Mouse (Mus musculus) heart, postnatal 0 days (tissue): ENCODE data around the gene Dennd4a. TPM values are rescaled to one million over a fixed set of nuclear protein-coding genes. Genes with fewer than 3 reads are reported as not detected.

Experiments used
- ATAC-seq: fragments of 200-750 bp; cut with Nextera tagmentation; 2 replicates; pipeline ENCODE4 v1.8.0; 2017; ENCODE audit warnings: low read depth, moderate number of reproducible peaks, moderate library complexity; ENCODE audit not compliant: insufficient read depth
- DNase-seq: peaks from one replicate; pipeline ENCODE4 v3.0.0-alpha.2; 2016; ENCODE audit warnings: low spot score
- H3K27ac ChIP-seq: fragments of 300-500 bp; sonication (generic); 2 replicates; pipeline ENCODE4 v1.5.1; 2014; ENCODE audit warnings: low read depth, mild to moderate bottlenecking
- H3K27me3 ChIP-seq: fragments of 300-500 bp; sonication (generic); 2 replicates; pipeline ENCODE4 v1.6.1; 2014; ENCODE audit warnings: low read length, mixed read lengths; ENCODE audit not compliant: control insufficient read depth, insufficient read depth
- H3K36me3 ChIP-seq: fragments of 300-500 bp; sonication (generic); replicated peaks from 2 replicates; pipeline ENCODE4 v1.6.1; 2014; ENCODE audit warnings: low read length, mixed read lengths; ENCODE audit not compliant: control insufficient read depth, insufficient read depth
- H3K4me1 ChIP-seq: fragments of 300-500 bp; sonication (generic); 2 replicates; pipeline ENCODE4 v1.6.1; 2014; ENCODE audit warnings: antibody characterized with exemption; ENCODE audit not compliant: control insufficient read depth, insufficient read depth
- H3K4me2 ChIP-seq: fragments of 300-500 bp; sonication (generic); 2 replicates; pipeline ENCODE4 v1.6.1; 2014; ENCODE audit warnings: low read depth, mild to moderate bottlenecking, low read length, moderate library complexity
- H3K4me3 ChIP-seq: fragments of 300-500 bp; sonication (generic); 2 replicates; pipeline ENCODE4 v1.5.1; 2014; ENCODE audit warnings: low read depth, low read length
- H3K9ac ChIP-seq: fragments of 300-500 bp; sonication (generic); replicated peaks from 2 replicates; pipeline ENCODE4 v1.6.1; 2014; ENCODE audit warnings: low read depth, low read length, mixed read lengths
- H3K9me3 ChIP-seq: fragments of 300-500 bp; sonication (generic); replicated peaks from 2 replicates; pipeline ENCODE4 v1.6.1; 2016; ENCODE audit warnings: low read length; ENCODE audit not compliant: control insufficient read depth
- CTCF ChIP-seq: IDR thresholded peaks from 2 replicates; pipeline ENCODE4 v1.5.1; 2016; ENCODE audit warnings: antibody characterized with exemption, control low read depth, low read depth
- EP300 ChIP-seq: IDR thresholded peaks from 2 replicates; pipeline ENCODE4 v1.6.1; 2016; ENCODE audit warnings: antibody characterized with exemption, low read depth
- WGBS: fragments of 180-500 bp; shearing (Covaris S2); extraction: QIAGEN DNeasy Blood & Tissue Kit; methylation state at CpG from one replicate; pipeline ENCODE4 v1.1.7; 2014; 5-methylcytosine and 5-hydroxymethylcytosine counted together
- polyA plus RNA-seq: library from polyadenylated mRNA; unstranded; fragments of >200 nt; fragmentation: Nextera tagmentation; extraction: Ambion mirVana; gene quantifications from 2 replicates; pipeline ENCODE4 v1.2.1, GENCODE M21; 2015
- total RNA-seq: library from RNA; depleted of rRNA; stranded (reverse); fragments of >200 nt; gene quantifications from 2 replicates; pipeline ENCODE4 v1.2.3, GENCODE M21; 2014; ENCODE audit warnings: low replicate concordance

Gene Dennd4a
- total and polyA plus RNA-seq, 2 experiments from 2014 or later: 3.1 to 7.0 TPM

- no peak for DNase-seq
- Histone ChIP-seq H3K36me3 (no peaks in the 10 kb centered on the region), H3K4me2 (no peak overlapping the region), H3K4me1 (0 out of 2 replicates have a peak, but pooled peaks cover 4% of the 10 kb centered on the region), H3K9ac (no peak overlapping the region), H3K27me3 (no peaks in the 10 kb centered on the region), H3K27ac (peak overlapping the region; percentile 43), H3K4me3 (no peak overlapping the region), H3K9me3 (no peaks in the 10 kb centered on the region)
- 74% methylated on average over 2 of the region's 2 CpGs for WGBS
- TF ChIP-seq CTCF: no peak
- ATAC-seq: no peak
Measured at GRCm38 (mm10) chr9:64774883-64775282, 36.3 kb upstream of the Dennd4a start.

- TF ChIP-seq EP300: no peak
- TF ChIP-seq CTCF: no peak
- no peaks in the 10 kb centered on the region for H3K36me3 ChIP-seq
- DNase-seq (no peak), ATAC-seq (no peak)
- no peaks in the 10 kb centered on the region for H3K27me3 ChIP-seq
- no peak overlapping the region for H3K4me2 ChIP-seq
- H3K27ac ChIP-seq: no peak overlapping the region
- no peak overlapping the region for H3K4me3 ChIP-seq
- WGBS: 66% methylated on average over 4 of the region's 4 CpGs
- H3K4me1 ChIP-seq: 0 out of 2 replicates have a peak, but pooled peaks cover 4% of the 10 kb centered on the region
- H3K9me3 ChIP-seq: no peaks in the 10 kb centered on the region
- H3K9ac ChIP-seq: no peak overlapping the region
Measured at GRCm38 (mm10) chr9:64775491-64775890, 35.6 kb upstream of the Dennd4a start.

- Histone ChIP-seq H3K36me3 (no peaks in the 10 kb centered on the region), H3K27ac (no peak overlapping the region), H3K27me3 (no peaks in the 10 kb centered on the region), H3K9ac (no peak overlapping the region), H3K9me3 (no peaks in the 10 kb centered on the region), H3K4me3 (no peak overlapping the region), H3K4me1 (no peaks in the 10 kb centered on the region), H3K4me2 (no peak overlapping the region)
- 49% methylated on average over 4 of the region's 4 CpGs for WGBS
- TF ChIP-seq CTCF (no peak), EP300 (no peak)
- peak; percentile 37; the same call in 1 of the 2 replicates for ATAC-seq
- DNase-seq: peak; percentile 29
Measured at GRCm38 (mm10) chr9:64777441-64777987, 33.6 kb upstream of the Dennd4a start.

GRCm38 (mm10) chr9:64778151-64778550 is 33.0 kb upstream of the Dennd4a start:
- no peak overlapping the region for H3K27ac ChIP-seq
- WGBS: 83% methylated on average over 1 of the region's 1 CpGs
- TF ChIP-seq EP300: no peak
- no peak for TF ChIP-seq CTCF
- no peak for ATAC-seq
- DNase-seq: no peak
- no peaks in the 10 kb centered on the region for H3K4me1 ChIP-seq
- H3K9me3 ChIP-seq: no peaks in the 10 kb centered on the region
- no peaks in the 10 kb centered on the region for H3K27me3 ChIP-seq
- H3K4me2 ChIP-seq: no peak overlapping the region
- H3K9ac ChIP-seq: no peak overlapping the region
- H3K36me3 ChIP-seq: no peaks in the 10 kb centered on the region
- no peak overlapping the region for H3K4me3 ChIP-seq

- H3K36me3 ChIP-seq: no peaks in the 10 kb centered on the region
- no peak overlapping the region for H3K9ac ChIP-seq
- H3K4me2 ChIP-seq: no peak overlapping the region
- H3K4me1 ChIP-seq: no peaks in the 10 kb centered on the region
- H3K27ac ChIP-seq: no peak overlapping the region
- DNase-seq: peak; percentile 63
- no peak overlapping the region for H3K4me3 ChIP-seq
- TF ChIP-seq CTCF (peak; percentile 50), EP300 (no peak)
- no peaks in the 10 kb centered on the region for H3K27me3 ChIP-seq
- 34% methylated on average over 7 of the region's 7 CpGs for WGBS
- no peak for ATAC-seq
- H3K9me3 ChIP-seq: no peaks in the 10 kb centered on the region
Measured at GRCm38 (mm10) chr9:64779628-64780027, 31.5 kb upstream of the Dennd4a start.

- no peaks in the 10 kb centered on the region for H3K27me3 ChIP-seq
- H3K9me3 ChIP-seq: no peaks in the 10 kb centered on the region
- no peak for ATAC-seq
- H3K4me3 ChIP-seq: no peak overlapping the region
- H3K4me1 ChIP-seq: no peaks in the 10 kb centered on the region
- no peak overlapping the region for H3K4me2 ChIP-seq
- no peak for DNase-seq
- no peak overlapping the region for H3K9ac ChIP-seq
- TF ChIP-seq EP300 (no peak), CTCF (no peak)
- H3K36me3 ChIP-seq: no peaks in the 10 kb centered on the region
- 80% methylated on average over 7 of the region's 7 CpGs for WGBS
- H3K27ac ChIP-seq: no peak overlapping the region
Measured at GRCm38 (mm10) chr9:64783511-64783910, 27.6 kb upstream of the Dennd4a start.
